Mouse (Mus musculus): Measurements from ENCODE around the gene Pitpnc1. TPM values are rescaled to one million over a fixed set of nuclear protein-coding genes. Genes with fewer than 3 reads are reported as not detected.

Pitpnc1 gene
- total RNA-seq, 2 experiments from 2014 or later, result 57.4 to 66.8 TPM

DNA sequence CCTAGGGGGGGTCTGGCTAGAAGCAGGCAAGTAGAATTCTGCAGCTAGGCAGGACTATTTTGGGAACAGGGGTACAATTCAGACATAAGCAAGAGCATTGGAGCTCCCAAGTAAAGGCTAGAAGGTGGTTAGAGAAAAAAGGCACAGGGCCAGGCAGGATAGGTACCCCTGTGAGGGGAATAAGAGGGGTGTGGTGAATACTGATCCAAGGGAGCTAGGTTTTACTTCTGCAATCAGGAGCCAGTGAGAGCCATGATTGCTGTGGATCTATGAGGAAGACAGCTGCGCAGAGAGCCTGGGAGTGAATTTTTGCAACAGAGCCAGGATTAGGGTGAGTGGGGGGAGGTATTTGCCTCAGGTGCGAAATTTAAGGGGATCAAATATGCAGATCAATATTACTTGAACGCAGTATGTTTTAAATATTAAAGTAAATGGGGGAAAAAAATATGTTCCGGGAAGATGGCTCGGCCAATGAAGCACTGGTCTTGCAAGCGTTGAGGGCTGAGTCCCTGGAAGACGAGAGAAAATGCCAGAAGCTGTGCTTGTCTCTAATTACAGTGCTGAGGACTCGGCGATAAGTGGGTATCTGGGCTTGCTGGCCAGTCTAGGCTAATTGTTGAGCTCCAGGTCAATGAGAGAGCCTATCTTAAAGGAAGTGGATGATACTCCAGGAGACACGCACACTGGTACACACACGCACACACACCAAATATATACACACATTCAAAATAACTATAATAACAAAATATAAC is 55.3 kb downstream of the Pitpnc1 start:
- intact Hi-C loops (cut with DNase I; ENCODE audit: low total_unique reads), result no loop called here
- DNase-seq, result no peak

DNA sequence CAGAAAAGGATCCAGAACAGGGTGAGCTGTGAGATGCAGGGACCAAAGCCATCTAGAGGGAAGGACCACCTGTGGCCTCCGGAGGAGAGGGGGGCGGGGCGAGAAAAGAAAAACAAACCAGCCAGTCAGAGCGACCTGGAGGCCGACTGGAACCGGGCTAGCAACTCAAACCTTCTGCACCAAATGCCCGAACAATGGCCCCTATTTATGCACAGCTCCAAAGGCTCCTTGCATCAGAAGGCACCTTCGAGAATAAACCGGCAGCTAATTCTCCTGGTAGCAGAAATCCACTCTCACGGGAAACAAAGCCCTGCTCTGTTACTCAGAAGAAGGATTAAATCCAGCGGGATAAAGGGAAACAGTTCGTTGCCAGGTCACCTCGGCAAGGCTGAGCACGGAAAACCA is 57.2 kb downstream of the Pitpnc1 start:
- intact Hi-C loops (cut with DNase I; ENCODE audit: low total_unique reads), result no loop called here
- no peak for DNase-seq

GRCm38 (mm10) chr11:107412128-107412527 is 58.4 kb downstream of the Pitpnc1 start:
- intact Hi-C loops (cut with DNase I; ENCODE audit: low total_unique reads), result no loop called here
- no peak for DNase-seq

- DNase-seq, result no peak
- intact Hi-C loops (cut with DNase I; ENCODE audit: low total_unique reads), result no loop called here
Observed at GRCm38 (mm10) chr11:107411576-107411975, 58.9 kb downstream of the Pitpnc1 start.

- no peak for DNase-seq
- intact Hi-C loops (cut with DNase I; ENCODE audit: low total_unique reads), result no loop called here
Observed at GRCm38 (mm10) chr11:107410804-107411203, 59.7 kb downstream of the Pitpnc1 start.

- intact Hi-C loops (cut with DNase I; ENCODE audit: low total_unique reads), result no loop called here
- no peak for DNase-seq
Observed at GRCm38 (mm10) chr11:107410090-107410732, 60.3 kb downstream of the Pitpnc1 start.

- no peak for DNase-seq
- intact Hi-C loops (cut with DNase I; ENCODE audit: low total_unique reads), result no loop called here
Observed at GRCm38 (mm10) chr11:107408886-107409285, 61.6 kb downstream of the Pitpnc1 start.

- intact Hi-C loops (cut with DNase I; ENCODE audit: low total_unique reads), result no loop called here
Observed at GRCm38 (mm10) chr11:107407698-107408097, 62.8 kb downstream of the Pitpnc1 start.

GRCm38 (mm10) chr11:107405606-107406333 is 64.7 kb downstream of the Pitpnc1 start:
- intact Hi-C loops (cut with DNase I; ENCODE audit: low total_unique reads), result no loop called here
- no peak for DNase-seq

More at GRCm38 (mm10) chr11:107407698-107408097, 62.8 kb downstream of the Pitpnc1 start:
- no peak for DNase-seq

DNA sequence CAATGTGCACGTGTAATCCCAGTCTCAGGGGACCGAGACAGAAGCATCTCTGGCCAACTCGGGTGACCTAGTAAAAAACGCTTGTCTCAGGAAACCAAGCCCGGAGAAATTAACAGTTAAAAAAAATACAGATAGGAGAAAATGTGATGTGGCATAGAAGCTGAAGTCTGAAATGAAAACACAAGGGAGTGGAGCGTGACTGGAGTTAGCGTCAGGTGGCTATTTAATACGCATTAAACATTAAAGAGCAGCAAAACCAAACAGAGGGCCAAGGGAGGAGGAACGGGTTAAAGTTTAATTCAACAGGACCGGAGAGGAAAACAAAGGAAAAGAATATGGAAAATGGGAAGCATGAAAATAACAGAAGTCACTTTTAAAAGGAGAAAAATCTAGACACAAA is 67.2 kb downstream of the Pitpnc1 start:
- DNase-seq, result no peak
- intact Hi-C loops (cut with DNase I; ENCODE audit: low total_unique reads), result no loop called here

DNA sequence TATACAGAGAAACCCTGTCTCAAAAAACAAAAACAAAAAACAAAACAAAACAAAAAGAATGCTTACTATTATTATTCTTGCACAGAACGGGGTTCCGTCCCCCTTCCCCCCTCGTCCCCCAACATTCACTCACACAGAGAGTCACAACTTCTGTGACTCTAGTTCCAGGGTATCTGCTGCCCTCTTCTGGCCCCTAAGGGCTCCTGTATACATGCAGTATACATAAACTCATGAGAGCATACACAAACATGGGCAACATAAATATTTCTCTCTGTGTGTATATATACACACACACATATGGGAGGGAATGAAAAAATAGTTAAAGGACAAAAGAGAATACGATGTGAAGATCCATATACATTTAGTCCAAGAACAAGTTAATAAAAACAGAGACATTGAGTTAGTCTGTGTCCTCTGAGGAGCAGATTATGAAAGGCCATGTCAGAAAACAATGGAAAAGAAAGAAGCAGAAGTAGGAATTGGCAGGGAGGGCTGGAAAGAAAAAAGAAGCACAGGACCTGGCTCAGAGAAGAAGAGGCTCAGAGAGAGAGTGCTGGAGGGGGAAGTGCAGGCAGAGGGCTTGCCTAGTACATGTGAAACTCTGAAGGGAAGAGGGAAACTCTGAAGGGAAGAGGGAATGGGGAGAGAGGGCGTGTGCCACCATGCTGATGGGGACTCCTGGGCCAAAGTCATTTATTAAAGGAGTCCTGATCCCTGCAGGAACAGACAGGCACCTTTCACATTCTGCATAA is 68.5 kb downstream of the Pitpnc1 start:
- DNase-seq, result no peak
- intact Hi-C loops (cut with DNase I; ENCODE audit: low total_unique reads), result no loop called here

DNA sequence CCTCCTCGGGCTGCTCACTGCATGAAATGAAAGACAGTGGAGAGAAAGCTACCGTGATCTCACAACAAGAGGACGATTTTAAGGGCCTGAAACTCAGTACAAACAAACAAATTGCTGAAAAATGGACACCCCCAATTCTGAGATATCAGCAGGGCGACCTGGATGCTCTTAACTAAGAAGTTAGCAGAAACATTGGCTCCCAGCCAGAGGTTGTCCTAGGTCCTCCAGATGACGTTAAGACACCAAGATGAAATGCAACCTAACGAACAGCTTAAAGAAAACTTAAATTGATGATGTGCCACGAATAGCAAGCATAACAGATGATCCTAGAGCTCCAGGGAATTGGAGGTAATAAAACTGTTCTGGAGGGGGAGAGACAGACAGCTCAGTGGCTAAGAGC is 69.7 kb downstream of the Pitpnc1 start:
- DNase-seq, result no peak
- intact Hi-C loops (cut with DNase I; ENCODE audit: low total_unique reads), result no loop called here

GRCm38 (mm10) chr11:107400005-107400404 is 70.5 kb downstream of the Pitpnc1 start:
- intact Hi-C loops (cut with DNase I; ENCODE audit: low total_unique reads), result no loop called here
- DNase-seq, result no peak

GRCm38 (mm10) chr11:107397326-107397998 is 73.0 kb downstream of the Pitpnc1 start:
- intact Hi-C loops (cut with DNase I; ENCODE audit: low total_unique reads), result no loop called here

GRCm38 (mm10) chr11:107394245-107394644 is 76.3 kb downstream of the Pitpnc1 start:
- intact Hi-C loops (cut with DNase I; ENCODE audit: low total_unique reads), result no loop called here
- DNase-seq, result no peak

More at GRCm38 (mm10) chr11:107397326-107397998, 73.0 kb downstream of the Pitpnc1 start:
- no peak for DNase-seq

GRCm38 (mm10) chr11:107393828-107394165 is 76.7 kb downstream of the Pitpnc1 start:
- intact Hi-C loops (cut with DNase I; ENCODE audit: low total_unique reads), result loop anchor here (2.0 kb wide), 1 partner anchor 77 kb away; the partner anchor contains the start of gene Pitpnc1
- no peak for DNase-seq

- no peak for DNase-seq
- intact Hi-C loops (cut with DNase I; ENCODE audit: low total_unique reads), result loop anchor here (2.0 kb wide), 1 partner anchor 78 kb away; the partner anchor contains the start of gene Pitpnc1
Observed at GRCm38 (mm10) chr11:107393154-107393827, 77.2 kb downstream of the Pitpnc1 start.

DNA sequence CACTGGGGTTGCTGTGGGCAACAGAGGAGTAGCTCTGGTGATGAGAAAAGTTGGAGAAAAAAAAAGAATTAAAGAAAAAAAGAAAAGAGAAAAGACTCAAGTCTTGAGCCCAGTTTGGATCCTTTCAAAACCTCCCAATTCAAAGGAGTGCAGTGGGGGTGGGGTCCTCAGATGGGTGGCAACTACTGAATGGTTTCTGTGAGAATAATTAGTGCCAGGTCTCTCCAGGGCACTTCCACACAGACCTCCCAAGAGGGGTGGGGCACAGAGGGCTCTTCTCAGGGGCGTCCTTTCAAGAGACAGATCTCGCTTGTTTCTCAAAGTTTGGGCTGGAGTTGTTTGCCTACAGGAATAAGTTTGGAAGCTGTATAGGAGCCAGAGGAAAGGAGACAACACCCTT is 80.0 kb downstream of the Pitpnc1 start:
- intact Hi-C loops (cut with DNase I; ENCODE audit: low total_unique reads), result no loop called here
- no peak for DNase-seq

DNA sequence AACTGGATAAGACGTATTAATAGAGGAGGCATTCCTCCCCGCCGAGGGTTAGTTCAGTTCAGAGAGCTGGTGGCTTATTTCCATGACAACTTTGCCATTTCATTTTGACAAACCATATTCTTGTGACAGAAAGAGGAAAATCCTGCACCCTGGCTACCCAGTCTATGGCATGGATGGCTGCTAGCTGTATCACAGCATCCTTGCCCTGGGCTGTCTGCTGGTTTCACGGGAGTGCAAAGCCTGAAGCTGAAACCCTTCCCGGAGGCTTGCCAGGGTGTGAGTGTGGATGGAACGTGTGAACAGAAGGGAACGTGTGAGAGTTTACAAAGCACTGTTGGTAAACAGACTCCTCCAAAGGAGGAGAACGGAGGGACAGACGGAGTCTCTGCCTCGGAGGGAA is 80.5 kb downstream of the Pitpnc1 start:
- no peak for DNase-seq

More for the DNA sequence above, 80.5 kb downstream of the Pitpnc1 start:
- intact Hi-C loops (cut with DNase I; ENCODE audit: low total_unique reads), result no loop called here
